In genomic region chr15:86067581-86067910, GRCm38 (mm10) we compare ENCODE assay signal across 8 mouse cellular contexts. TPM values are rescaled to one million over a fixed set of nuclear protein-coding genes. Genes with fewer than 3 reads are reported as not detected.
A peak's percentile ranks its signal among the peaks of the same experiment; 100 is the strongest.
DNase-seq lines count a peak whose midpoint lies in the region; ATAC-seq and TF ChIP-seq lines count a peak whose summit lies in the region.

No protein-coding gene starts in this region.

- no peaks in the 10 kb centered on the region for H3K27me3 ChIP-seq in C2C12 (ENCODE audit: control insufficient read depth, insufficient read depth, insufficient read length)

- TF ChIP-seq CTCF in C2C12 (IDR thresholded peaks at IDR 0.05; ENCODE audit: control insufficient read depth, insufficient read depth, insufficient read length): no peak

- peak; percentile 5; the same call in 1 of the 2 replicates for ATAC-seq in frontal cortex, adult (ENCODE audit: low TSS enrichment)
- peak; percentile 68 to 74 for ATAC-seq in hematopoietic stem cell, adult 5-6 weeks (replicated peaks in 1 of 2; ENCODE audit: insufficient read depth in 1 of 2, low FRiP score in 2 of 2, low TSS enrichment in 1 of 2, low read depth in 1 of 2, poor library complexity in 2 of 2, severe bottlenecking in 2 of 2)
- ATAC-seq in megakaryocyte progenitor cell, adult 5-6 weeks (replicated peaks; ENCODE audit: poor library complexity): peak; percentile 71

- DNase-seq in frontal cortex, adult 2 months (ENCODE audit: extremely low spot score in 1 of 2, low spot score in 1 of 2): no peak
- DNase-seq in testis, postnatal 10 days (ENCODE audit: low spot score): no peak
- DNase-seq in right cerebral cortex, postnatal 25 days: no peak
- DNase-seq in embryo, embryonic 10.5 days (ENCODE audit: low spot score): no peak

- no peak overlapping the region for H3K4me3 ChIP-seq in C2C12 (ENCODE audit: insufficient read depth, poor library complexity, severe bottlenecking)

- peaks cover 83% of the 10 kb centered on the region for H3K79me3 ChIP-seq in C2C12 (ENCODE audit: low read depth)

- peak overlapping the region; percentile 1 for H3ac ChIP-seq in C2C12 (ENCODE audit: control insufficient read depth, insufficient read length, low read depth)

- peaks cover 100% of the 10 kb centered on the region for H3K79me2 ChIP-seq in C2C12 (ENCODE audit: control insufficient read depth, insufficient read depth)

- peaks cover 38% of the 10 kb centered on the region for H3K36me3 ChIP-seq in C2C12 (ENCODE audit: control insufficient read depth, insufficient read depth)

TF ChIP-seq in C2C12, 6 proteins besides CTCF, POLR2A, EP300 and RAD21:
- TF ChIP-seq FOSL1 (IDR thresholded peaks at IDR 0.05; ENCODE audit: insufficient read depth, low read length, poor library complexity, severe bottlenecking) (peak; percentile 64), USF1 (IDR thresholded peaks at IDR 0.05; ENCODE audit: low read depth) (peak; percentile 63), MYOG (IDR thresholded peaks at IDR 0.05; ENCODE audit: control insufficient read depth, extremely low read depth, insufficient read length) (no peak), MAX (IDR thresholded peaks at IDR 0.05) (peak; percentile 100), MYOD1 (IDR thresholded peaks at IDR 0.05; ENCODE audit: control insufficient read depth, insufficient read length, low read depth) (peak; percentile 23), CEBPB (IDR thresholded peaks at IDR 0.05; ENCODE audit: low read depth) (no peak)

RNA-seq across cellular contexts. Expression of gene Gramd4, which starts 10.1 kb away (rescaled TPM):
- 32.2 and 39.5 TPM in 2 replicates for polyA plus RNA-seq in frontal cortex, adult 2 months (2012; rRNA removed)
- 36.2 TPM for polyA plus RNA-seq in C2C12 (2012; fragmentation: generic; extraction: Trizol)
- 37.6 and 66.4 TPM in 2 replicates for total RNA-seq in hematopoietic stem cell, adult 5-6 weeks (2017)
- 7.1 and 7.4 TPM in 2 replicates for total RNA-seq in megakaryocyte progenitor cell, adult 5-6 weeks (2015)
- total RNA-seq in megakaryocyte progenitor cell, adult 5-6 weeks (2017): 19.7 and 20.5 TPM in 2 replicates

RNA-seq across cellular contexts. Expression of gene Celsr1, which starts 34.0 kb away (rescaled TPM):
- 1.9 and 2.6 TPM in 2 replicates for polyA plus RNA-seq in frontal cortex, adult 2 months (2012; rRNA removed)
- 0.16 TPM for polyA plus RNA-seq in C2C12 (2012; fragmentation: generic; extraction: Trizol)
- 3.0 and 7.9 TPM in 2 replicates for total RNA-seq in hematopoietic stem cell, adult 5-6 weeks (2017)
- 8.4 and 10.7 TPM in 2 replicates for total RNA-seq in megakaryocyte progenitor cell, adult 5-6 weeks (2015)
- 4.4 and 6.6 TPM in 2 replicates for total RNA-seq in megakaryocyte progenitor cell, adult 5-6 weeks (2017)

Comparison
In these comparisons a context has a peak if more than half of its experiments do, and no peak if none do; other contexts are left out.
1. ATAC-seq: peak in every context shown above with its lines; median percentile 71 in hematopoietic stem cell, adult 5-6 weeks; 71 in megakaryocyte progenitor cell, adult 5-6 weeks; 5 in frontal cortex, adult.